Mouse (Mus musculus): ENCODE measurements at regions not wholly inside any gene's neighbourhood (a gene's known extent, or its start where the extent isn't known, plus 50 kb on each side); places are given as distances from the start of the nearest gene placed in this dataset.

- no peak for ATAC-seq (ENCODE audit: low FRiP score)
- H3K36me3 ChIP-seq = no peaks in the 10 kb centered on the region
Observed at GRCm38 (mm10) chr12:48605423-48605822, 777.0 kb upstream of the Foxg1 start.

GRCm38 (mm10) chr12:48609391-48609790 is 773.1 kb upstream of the Foxg1 start:
- Histone ChIP-seq H3K4me3 (replicated peaks) (no peak overlapping the region), H3K4me2 (no peak overlapping the region), H3K4me1 (no peaks in the 10 kb centered on the region), H3K9ac (replicated peaks) (no peak overlapping the region), H3K36me3 (no peaks in the 10 kb centered on the region), H3K9me3 (replicated peaks) (no peaks in the 10 kb centered on the region), H3K27ac (replicated peaks) (no peak overlapping the region), H3K27me3 (replicated peaks) (no peaks in the 10 kb centered on the region)
- WGBS = 76% methylated on average over 6 of the region's 6 CpGs
- no peak for ATAC-seq (ENCODE audit: low FRiP score)

More at GRCm38 (mm10) chr12:48605423-48605822, 777.0 kb upstream of the Foxg1 start:
- Histone ChIP-seq H3K4me2 (no peak overlapping the region), H3K9ac (replicated peaks) (no peak overlapping the region), H3K27ac (replicated peaks) (no peak overlapping the region), H3K4me1 (no peaks in the 10 kb centered on the region), H3K9me3 (replicated peaks) (no peaks in the 10 kb centered on the region), H3K27me3 (replicated peaks) (no peaks in the 10 kb centered on the region), H3K4me3 (replicated peaks) (no peak overlapping the region)

GRCm38 (mm10) chr12:48612066-48612465 is 770.4 kb upstream of the Foxg1 start:
- no peak for ATAC-seq (ENCODE audit: low FRiP score)
- Histone ChIP-seq H3K4me3 (replicated peaks) (no peak overlapping the region), H3K4me2 (no peak overlapping the region), H3K27ac (replicated peaks) (no peak overlapping the region), H3K27me3 (replicated peaks) (no peaks in the 10 kb centered on the region), H3K9me3 (replicated peaks) (no peaks in the 10 kb centered on the region), H3K36me3 (no peaks in the 10 kb centered on the region), H3K9ac (replicated peaks) (no peak overlapping the region), H3K4me1 (no peaks in the 10 kb centered on the region)
- 77% methylated on average over 5 of the region's 5 CpGs for WGBS

- Histone ChIP-seq H3K27ac (replicated peaks) (no peak overlapping the region), H3K36me3 (no peaks in the 10 kb centered on the region), H3K4me2 (no peak overlapping the region), H3K9me3 (replicated peaks) (no peaks in the 10 kb centered on the region), H3K27me3 (replicated peaks) (no peaks in the 10 kb centered on the region), H3K4me3 (replicated peaks) (no peak overlapping the region), H3K9ac (replicated peaks) (no peak overlapping the region), H3K4me1 (no peaks in the 10 kb centered on the region)
- no peak for ATAC-seq (ENCODE audit: low FRiP score)
- 83% methylated on average over 2 of the region's 2 CpGs for WGBS
Observed at GRCm38 (mm10) chr12:48616337-48616736, 766.1 kb upstream of the Foxg1 start.

GRCm38 (mm10) chr12:48633559-48633958 is 748.9 kb upstream of the Foxg1 start:
- Histone ChIP-seq H3K27ac (replicated peaks) (peak overlapping the region; percentile 68), H3K27me3 (replicated peaks) (no peaks in the 10 kb centered on the region), H3K4me1 (peaks cover 12% of the 10 kb centered on the region), H3K9me3 (replicated peaks) (no peaks in the 10 kb centered on the region), H3K9ac (replicated peaks) (no peak overlapping the region), H3K36me3 (no peaks in the 10 kb centered on the region), H3K4me2 (no peak overlapping the region), H3K4me3 (replicated peaks) (no peak overlapping the region)
- 15% methylated on average over 4 of the region's 4 CpGs for WGBS
- ATAC-seq (ENCODE audit: low FRiP score) = peak; percentile 65; the same call in 1 of the 2 replicates

- no peak overlapping the region for H3K9ac ChIP-seq (replicated peaks)
- 33% methylated on average over 6 of the region's 6 CpGs for WGBS
- peak; percentile 38; the same call in 1 of the 2 replicates for ATAC-seq (ENCODE audit: low FRiP score)
Observed at GRCm38 (mm10) chr12:48634671-48635241, 747.7 kb upstream of the Foxg1 start.

GRCm38 (mm10) chr12:48641974-48642373 is 740.5 kb upstream of the Foxg1 start:
- no peaks in the 10 kb centered on the region for H3K27me3 ChIP-seq (replicated peaks)
- no peaks in the 10 kb centered on the region for H3K9me3 ChIP-seq (replicated peaks)
- no peak for ATAC-seq (ENCODE audit: low FRiP score)
- WGBS = 26% methylated on average over 3 of the region's 3 CpGs
- no peak overlapping the region for H3K4me2 ChIP-seq
- no peaks in the 10 kb centered on the region for H3K36me3 ChIP-seq
- H3K9ac ChIP-seq (replicated peaks) = no peak overlapping the region
- H3K4me1 ChIP-seq = no peaks in the 10 kb centered on the region
- no peak overlapping the region for H3K27ac ChIP-seq (replicated peaks)
- no peak overlapping the region for H3K4me3 ChIP-seq (replicated peaks)

More at GRCm38 (mm10) chr12:48634671-48635241, 747.7 kb upstream of the Foxg1 start:
- Histone ChIP-seq H3K4me1 (peaks cover 12% of the 10 kb centered on the region), H3K27ac (replicated peaks) (peak overlapping the region; percentile 65), H3K36me3 (no peaks in the 10 kb centered on the region), H3K27me3 (replicated peaks) (no peaks in the 10 kb centered on the region), H3K9me3 (replicated peaks) (no peaks in the 10 kb centered on the region), H3K4me2 (no peak overlapping the region), H3K4me3 (replicated peaks) (no peak overlapping the region)

- no peak overlapping the region for H3K9ac ChIP-seq (replicated peaks)
- no peaks in the 10 kb centered on the region for H3K9me3 ChIP-seq (replicated peaks)
- H3K4me3 ChIP-seq (replicated peaks) = no peak overlapping the region
- ATAC-seq (ENCODE audit: low FRiP score) = no peak
- no peaks in the 10 kb centered on the region for H3K36me3 ChIP-seq
- no peaks in the 10 kb centered on the region for H3K4me1 ChIP-seq
- peak overlapping the region; percentile 24 for H3K27ac ChIP-seq (replicated peaks)
- 41% methylated on average over 2 of the region's 2 CpGs for WGBS
- H3K4me2 ChIP-seq = no peak overlapping the region
- no peaks in the 10 kb centered on the region for H3K27me3 ChIP-seq (replicated peaks)
Observed at GRCm38 (mm10) chr12:48645135-48645534, 737.3 kb upstream of the Foxg1 start.

GRCm38 (mm10) chr12:48645910-48646309 is 736.5 kb upstream of the Foxg1 start:
- Histone ChIP-seq H3K4me2 (no peak overlapping the region), H3K9ac (replicated peaks) (no peak overlapping the region), H3K4me1 (no peaks in the 10 kb centered on the region), H3K27ac (replicated peaks) (peak overlapping the region; percentile 56), H3K27me3 (replicated peaks) (no peaks in the 10 kb centered on the region), H3K36me3 (no peaks in the 10 kb centered on the region), H3K9me3 (replicated peaks) (no peaks in the 10 kb centered on the region), H3K4me3 (replicated peaks) (no peak overlapping the region)
- 41% methylated on average over 7 of the region's 7 CpGs for WGBS
- ATAC-seq (ENCODE audit: low FRiP score) = peak; percentile 66; the same call in 1 of the 2 replicates

GRCm38 (mm10) chr12:48675176-48675575 is 707.3 kb upstream of the Foxg1 start:
- no peaks in the 10 kb centered on the region for H3K9me3 ChIP-seq (replicated peaks)
- WGBS = 64% methylated on average over 2 of the region's 2 CpGs
- H3K27ac ChIP-seq (replicated peaks) = no peak overlapping the region
- H3K4me2 ChIP-seq = no peak overlapping the region
- H3K4me3 ChIP-seq (replicated peaks) = no peak overlapping the region
- no peak for ATAC-seq (ENCODE audit: low FRiP score)
- H3K27me3 ChIP-seq (replicated peaks) = no peaks in the 10 kb centered on the region
- no peaks in the 10 kb centered on the region for H3K36me3 ChIP-seq
- no peak overlapping the region for H3K9ac ChIP-seq (replicated peaks)
- H3K4me1 ChIP-seq = no peaks in the 10 kb centered on the region

GRCm38 (mm10) chr12:48680957-48681356 is 701.5 kb upstream of the Foxg1 start:
- H3K9ac ChIP-seq (replicated peaks) = no peak overlapping the region
- H3K36me3 ChIP-seq = no peaks in the 10 kb centered on the region
- H3K9me3 ChIP-seq (replicated peaks) = no peaks in the 10 kb centered on the region
- 75% methylated on average over 1 of the region's 1 CpGs for WGBS
- no peaks in the 10 kb centered on the region for H3K27me3 ChIP-seq (replicated peaks)
- H3K4me1 ChIP-seq = no peaks in the 10 kb centered on the region
- no peak overlapping the region for H3K4me2 ChIP-seq
- H3K27ac ChIP-seq (replicated peaks) = no peak overlapping the region
- H3K4me3 ChIP-seq (replicated peaks) = no peak overlapping the region
- ATAC-seq (ENCODE audit: low FRiP score) = no peak

GRCm38 (mm10) chr12:48705963-48706362 is 676.5 kb upstream of the Foxg1 start:
- no peak for ATAC-seq (ENCODE audit: low FRiP score)

More at GRCm38 (mm10) chr12:48705963-48706362, 676.5 kb upstream of the Foxg1 start:
- Histone ChIP-seq H3K4me1 (no peaks in the 10 kb centered on the region), H3K9ac (replicated peaks) (no peak overlapping the region), H3K36me3 (no peaks in the 10 kb centered on the region), H3K4me3 (replicated peaks) (no peak overlapping the region), H3K27me3 (replicated peaks) (no peaks in the 10 kb centered on the region), H3K4me2 (no peak overlapping the region), H3K27ac (replicated peaks) (no peak overlapping the region), H3K9me3 (replicated peaks) (no peaks in the 10 kb centered on the region)
- 100% methylated on average over 1 of the region's 1 CpGs for WGBS

All from neural tube, embryonic 15.5 days (tissue).